Mouse (Mus musculus) olfactory bulb, adult 2 months (tissue): ENCODE data around the gene Jmjd7.

Experiments
- CTCF ChIP-seq: fragments of 200-500 bp; IDR thresholded peaks from 2 replicates; pipeline ENCODE4 v1.5.1; 2012; ENCODE audit warnings: low read depth, mild to moderate bottlenecking, low read length, moderate library complexity; ENCODE audit not compliant: insufficient read depth
- POLR2A ChIP-seq: fragments of 200-500 bp; IDR thresholded peaks from 2 replicates; pipeline ENCODE4 v1.6.1; 2012; ENCODE audit warnings: mild to moderate bottlenecking, low read depth, low read length, moderate library complexity; ENCODE audit not compliant: insufficient read depth

GRCm38 (mm10) chr2:120049632-120050274 is 22.5 kb downstream of the Jmjd7 start:
- TF ChIP-seq CTCF (no peak), POLR2A (no peak)
